In the genomic region with DNA sequence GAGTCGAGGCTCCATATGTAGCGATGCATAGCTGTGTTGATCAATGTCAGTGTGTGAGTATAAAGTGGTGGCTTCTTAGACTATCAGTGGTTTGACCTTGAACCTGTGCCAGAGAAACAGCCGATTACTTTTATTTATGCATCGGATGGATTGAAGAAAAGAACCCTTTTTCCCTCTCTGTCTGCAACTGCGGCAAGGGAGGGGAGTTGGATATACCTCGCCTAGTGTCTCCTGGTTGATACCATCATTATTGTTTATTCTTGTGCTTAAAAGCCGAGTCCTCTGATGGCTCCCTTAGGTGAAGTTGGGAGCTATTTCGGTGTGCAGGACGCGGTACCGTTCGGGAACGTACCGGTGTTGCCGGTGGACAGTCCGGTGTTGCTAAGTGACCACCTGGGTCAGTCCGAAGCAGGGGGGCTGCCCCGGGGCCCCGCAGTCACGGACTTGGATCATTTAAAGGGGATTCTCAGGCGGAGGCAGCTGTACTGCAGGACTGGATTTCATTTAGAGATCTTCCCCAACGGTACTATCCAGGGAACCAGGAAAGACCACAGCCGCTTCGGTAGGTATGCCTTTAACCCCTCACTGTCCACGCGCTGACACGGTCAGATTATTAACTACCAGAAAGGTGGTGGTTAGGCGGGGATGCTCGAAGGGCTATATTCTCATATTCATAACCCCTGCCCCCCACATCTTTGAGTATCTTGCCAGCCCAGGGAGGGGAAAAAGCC, we compare ENCODE assay signal across 8 mouse cellular contexts. TPM values are rescaled to one million over a fixed set of nuclear protein-coding genes. Genes with fewer than 3 reads are reported as not detected.
DNase-seq lines count a peak whose midpoint lies in the region; ATAC-seq lines count a peak whose summit lies in the region.

No protein-coding gene starts in this region.

- DNase-seq in left cerebral cortex, postnatal 25 days (ENCODE audit: low spot score in 2 of 2), result peak; percentile 28 to 29
- no peak for DNase-seq in left cerebral cortex, postnatal 14 days (ENCODE audit: low spot score in 2 of 2)
- DNase-seq in adrenal gland, postnatal 14 days, result peak; percentile 44
- peak; percentile 61 for DNase-seq in forebrain, embryonic 11.5 days (ENCODE audit: low spot score)
- no peak for DNase-seq in liver, embryonic 13.5 days
- peak; percentile 18 for DNase-seq in splenic B cell, adult 2 months (ENCODE audit: low read depth, low spot score)
- no peak for DNase-seq in urinary bladder, postnatal 36 days (ENCODE audit: low spot score in 2 of 2)

- peaks cover 18% of the 10 kb centered on the region for H3K4me1 ChIP-seq in forebrain, embryonic 11.5 days (replicated peaks; ENCODE audit: control insufficient read depth, insufficient read depth, low read length)
- H3K4me1 ChIP-seq in hindbrain, embryonic 15.5 days (replicated peaks), result peaks cover 55% of the 10 kb centered on the region
- peaks cover 35% of the 10 kb centered on the region for H3K4me1 ChIP-seq in liver, embryonic 13.5 days (replicated peaks)

- no peak overlapping the region for H3K27ac ChIP-seq in forebrain, embryonic 11.5 days (ENCODE audit: low read depth, low read length)
- H3K27ac ChIP-seq in hindbrain, embryonic 15.5 days (replicated peaks), result no peak overlapping the region
- no peak overlapping the region for H3K27ac ChIP-seq in liver, embryonic 13.5 days

- ATAC-seq in forebrain, embryonic 11.5 days (replicated peaks; ENCODE audit: low FRiP score), result no peak
- no peak for ATAC-seq in hindbrain, embryonic 15.5 days (ENCODE audit: low FRiP score, low read depth)
- no peak for ATAC-seq in liver, embryonic 13.5 days (ENCODE audit: low read depth)

- peaks cover 74% of the 10 kb centered on the region for H3K27me3 ChIP-seq in forebrain, embryonic 11.5 days (ENCODE audit: control insufficient read depth, insufficient read depth, low read length)
- peaks cover 23% of the 10 kb centered on the region for H3K27me3 ChIP-seq in hindbrain, embryonic 15.5 days
- H3K27me3 ChIP-seq in liver, embryonic 13.5 days, result peaks cover 97% of the 10 kb centered on the region
- H3K27me3 ChIP-seq in splenic B cell, adult 2 months (ENCODE audit: control insufficient read depth, insufficient read depth, low read length, poor library complexity, severe bottlenecking), result peaks cover 2% of the 10 kb centered on the region; the same call in 1 of the 2 replicates

- H3K36me3 ChIP-seq in forebrain, embryonic 11.5 days (ENCODE audit: control insufficient read depth, insufficient read depth, low read length), result no peaks in the 10 kb centered on the region
- H3K36me3 ChIP-seq in hindbrain, embryonic 15.5 days, result no peaks in the 10 kb centered on the region
- no peaks in the 10 kb centered on the region for H3K36me3 ChIP-seq in liver, embryonic 13.5 days
- H3K36me3 ChIP-seq in splenic B cell, adult 2 months (ENCODE audit: control insufficient read depth, insufficient read depth, low read length, poor library complexity, severe bottlenecking), result no peaks in the 10 kb centered on the region

- under 1% methylated on average over 29 of the region's 29 CpGs for WGBS in forebrain, embryonic 11.5 days
- under 1% methylated on average over 29 of the region's 29 CpGs for WGBS in hindbrain, embryonic 15.5 days
- 2% methylated on average over 29 of the region's 29 CpGs for WGBS in liver, embryonic 13.5 days (ENCODE audit: insufficient replicate concordance)

- intact Hi-C loops in left cerebral cortex, postnatal 25 days (cut with DNase I), result loop anchor here (5.0 kb wide), 2 partner anchors 76 to 129 kb away; a partner anchor contains a TSS
- intact Hi-C loops in left cerebral cortex, postnatal 14 days (cut with DNase I), result loop anchor here (10.0 kb wide), 1 partner anchor 132 kb away; no protein-coding TSS in a partner anchor

- no peak overlapping the region for H3K9ac ChIP-seq in forebrain, embryonic 11.5 days (ENCODE audit: low read length)
- peak overlapping the region; percentile 47 for H3K9ac ChIP-seq in hindbrain, embryonic 15.5 days
- no peak overlapping the region for H3K9ac ChIP-seq in liver, embryonic 13.5 days

- peak overlapping the region; percentile 81 for H3K4me2 ChIP-seq in forebrain, embryonic 11.5 days (ENCODE audit: low read depth, low read length, severe bottlenecking)
- H3K4me2 ChIP-seq in hindbrain, embryonic 15.5 days, result peak overlapping the region; percentile 100
- H3K4me2 ChIP-seq in liver, embryonic 13.5 days, result peak overlapping the region; percentile 67

- H3K4me3 ChIP-seq in forebrain, embryonic 11.5 days (ENCODE audit: low read depth, low read length), result peak overlapping the region; percentile 49
- peak overlapping the region; percentile 81 for H3K4me3 ChIP-seq in hindbrain, embryonic 15.5 days
- H3K4me3 ChIP-seq in liver, embryonic 13.5 days (replicated peaks), result peak overlapping the region; percentile 50

- no peaks in the 10 kb centered on the region for H3K9me3 ChIP-seq in forebrain, embryonic 11.5 days (ENCODE audit: control insufficient read depth, low read length)
- no peaks in the 10 kb centered on the region for H3K9me3 ChIP-seq in hindbrain, embryonic 15.5 days
- H3K9me3 ChIP-seq in liver, embryonic 13.5 days (replicated peaks), result no peaks in the 10 kb centered on the region

RNA-seq across cellular contexts. Expression of a gene that starts 2.6 kb away (rescaled TPM):
- total RNA-seq in left cerebral cortex, postnatal 25 days (2021), result 10 to 100 TPM; 25.8 to 26.1 TPM
- total RNA-seq in left cerebral cortex, postnatal 14 days (2021), result 10 to 100 TPM; 20.9 to 22.2 TPM
- total RNA-seq in adrenal gland, postnatal 14 days (2021), result 17.7 and 17.9 TPM in 2 replicates
- polyA plus RNA-seq in forebrain, embryonic 11.5 days (2014; fragmentation: Nextera tagmentation; extraction: Ambion mirVana), result 1.4 and 2.2 TPM in 2 replicates
- 22.1 and 22.7 TPM in 2 replicates for polyA plus RNA-seq in hindbrain, embryonic 15.5 days (2015; fragmentation: Nextera tagmentation; extraction: Ambion mirVana)
- polyA plus RNA-seq in liver, embryonic 13.5 days (2015; fragmentation: Nextera tagmentation; extraction: Ambion mirVana), result 0.68 and 0.83 TPM in 2 replicates

Comparison
In these comparisons a context has a peak if more than half of its experiments do, and no peak if none do; other contexts are left out.
1. DNase-seq: peak in left cerebral cortex, postnatal 25 days (2 of 2), adrenal gland, postnatal 14 days (single experiment), forebrain, embryonic 11.5 days (single experiment) and splenic B cell, adult 2 months (single experiment); none in left cerebral cortex, postnatal 14 days (0 of 2), liver, embryonic 13.5 days (single experiment) and urinary bladder, postnatal 36 days (0 of 2).
2. Peak in every context shown above with its lines, with median percentiles within 50 percentile points of each other: H3K4me2 ChIP-seq and H3K4me3 ChIP-seq.